Mouse (Mus musculus): Measurements from ENCODE around the gene Treml1. TPM values are rescaled to one million over a fixed set of nuclear protein-coding genes. Genes with fewer than 3 reads are reported as not detected.

The Treml1 gene
- polyA plus RNA-seq, 1 experiment from 2014 or later, result 18.8 TPM

GRCm38 (mm10) chr17:48324258-48324657 lies 35.5 kb upstream of the Treml1 start:
- no peak overlapping the region for H3K9ac ChIP-seq (replicated peaks)
- H3K9me3 ChIP-seq (ENCODE audit: low read length), result no peaks in the 10 kb centered on the region
- H3K4me1 ChIP-seq (ENCODE audit: insufficient read depth), result peaks cover 18% of the 10 kb centered on the region
- ATAC-seq (peak; percentile 70), DNase-seq (peak; percentile 57)
- H3K4me2 ChIP-seq (ENCODE audit: low read depth, low read length), result 0 out of 2 replicates have a peak overlapping the region, but pooled peaks have one; percentile 4
- no peaks in the 10 kb centered on the region; the same call in 1 of the 2 replicates for H3K36me3 ChIP-seq (replicated peaks; ENCODE audit: insufficient read depth, low read length)
- WGBS (ENCODE audit: insufficient replicate concordance), result 43% methylated on average over 5 of the region's 5 CpGs
- peak overlapping the region; percentile 74 for H3K27ac ChIP-seq (ENCODE audit: low read depth)
- no peaks in the 10 kb centered on the region for H3K27me3 ChIP-seq (ENCODE audit: insufficient read depth, low read length)
- no peak for TF ChIP-seq CTCF (IDR thresholded peaks at IDR 0.05; ENCODE audit: low read depth)
- TF ChIP-seq EP300 (IDR thresholded peaks at IDR 0.05; ENCODE audit: low read depth), result peak; percentile 41; the same call in 1 of the 2 replicates
- H3K4me3 ChIP-seq (ENCODE audit: low read depth, low read length), result no peak overlapping the region

GRCm38 (mm10) chr17:48325093-48325492 lies 34.6 kb upstream of the Treml1 start:
- TF ChIP-seq CTCF (IDR thresholded peaks at IDR 0.05; ENCODE audit: low read depth) (no peak), EP300 (IDR thresholded peaks at IDR 0.05; ENCODE audit: low read depth) (no peak)
- Histone ChIP-seq H3K4me2 (ENCODE audit: low read depth, low read length) (peak overlapping the region; percentile 22; the same call in 1 of the 2 replicates), H3K27ac (ENCODE audit: low read depth) (peak overlapping the region; percentile 51; the same call in 1 of the 2 replicates), H3K4me3 (ENCODE audit: low read depth, low read length) (no peak overlapping the region), H3K4me1 (ENCODE audit: insufficient read depth) (peaks cover 17% of the 10 kb centered on the region), H3K36me3 (replicated peaks; ENCODE audit: insufficient read depth, low read length) (no peaks in the 10 kb centered on the region), H3K27me3 (ENCODE audit: insufficient read depth, low read length) (no peaks in the 10 kb centered on the region), H3K9ac (replicated peaks) (no peak overlapping the region), H3K9me3 (ENCODE audit: low read length) (no peaks in the 10 kb centered on the region)
- ATAC-seq (no peak), DNase-seq (no peak)
- WGBS (ENCODE audit: insufficient replicate concordance), result 85% methylated on average over 6 of the region's 6 CpGs

- ATAC-seq (peak; percentile 10; the same call in 1 of the 2 replicates), DNase-seq (no peak)
- H3K4me1 ChIP-seq (ENCODE audit: insufficient read depth), result peaks cover 12% of the 10 kb centered on the region; the same call in 1 of the 2 replicates
- TF ChIP-seq CTCF (IDR thresholded peaks at IDR 0.05; ENCODE audit: low read depth), result no peak
- no peaks in the 10 kb centered on the region for H3K27me3 ChIP-seq (ENCODE audit: insufficient read depth, low read length)
- 63% methylated on average over 11 of the region's 11 CpGs for WGBS (ENCODE audit: insufficient replicate concordance)
- H3K9ac ChIP-seq (replicated peaks), result no peak overlapping the region
- H3K4me2 ChIP-seq (ENCODE audit: low read depth, low read length), result no peak overlapping the region
- no peaks in the 10 kb centered on the region for H3K9me3 ChIP-seq (ENCODE audit: low read length)
- H3K27ac ChIP-seq (ENCODE audit: low read depth), result no peak overlapping the region
- H3K36me3 ChIP-seq (replicated peaks; ENCODE audit: insufficient read depth, low read length), result no peaks in the 10 kb centered on the region
- H3K4me3 ChIP-seq (ENCODE audit: low read depth, low read length), result no peak overlapping the region
Measured at GRCm38 (mm10) chr17:48325638-48326037, 34.1 kb upstream of the Treml1 start.

- ATAC-seq (no peak), DNase-seq (no peak)
- 79% methylated on average over 4 of the region's 4 CpGs for WGBS (ENCODE audit: insufficient replicate concordance)
- Histone ChIP-seq H3K36me3 (replicated peaks; ENCODE audit: insufficient read depth, low read length) (no peaks in the 10 kb centered on the region), H3K4me1 (ENCODE audit: insufficient read depth) (peaks cover 12% of the 10 kb centered on the region; the same call in 1 of the 2 replicates), H3K9me3 (ENCODE audit: low read length) (no peaks in the 10 kb centered on the region), H3K4me2 (ENCODE audit: low read depth, low read length) (no peak overlapping the region), H3K27ac (ENCODE audit: low read depth) (no peak overlapping the region), H3K9ac (replicated peaks) (no peak overlapping the region), H3K4me3 (ENCODE audit: low read depth, low read length) (no peak overlapping the region), H3K27me3 (ENCODE audit: insufficient read depth, low read length) (no peaks in the 10 kb centered on the region)
- no peak for TF ChIP-seq EP300 (IDR thresholded peaks at IDR 0.05; ENCODE audit: low read depth)
- no peak for TF ChIP-seq CTCF (IDR thresholded peaks at IDR 0.05; ENCODE audit: low read depth)
Measured at GRCm38 (mm10) chr17:48326656-48327055, 33.1 kb upstream of the Treml1 start.

- Histone ChIP-seq H3K4me1 (ENCODE audit: insufficient read depth) (no peaks in the 10 kb centered on the region; the same call in 1 of the 2 replicates), H3K9me3 (ENCODE audit: low read length) (no peaks in the 10 kb centered on the region), H3K4me3 (ENCODE audit: low read depth, low read length) (no peak overlapping the region), H3K4me2 (ENCODE audit: low read depth, low read length) (no peak overlapping the region), H3K36me3 (replicated peaks; ENCODE audit: insufficient read depth, low read length) (no peaks in the 10 kb centered on the region), H3K27me3 (ENCODE audit: insufficient read depth, low read length) (no peaks in the 10 kb centered on the region), H3K9ac (replicated peaks) (no peak overlapping the region), H3K27ac (ENCODE audit: low read depth) (no peak overlapping the region)
- TF ChIP-seq EP300 (IDR thresholded peaks at IDR 0.05; ENCODE audit: low read depth) (no peak), CTCF (IDR thresholded peaks at IDR 0.05; ENCODE audit: low read depth) (no peak)
- no peak for ATAC-seq
- 70% methylated on average over 2 of the region's 2 CpGs for WGBS (ENCODE audit: insufficient replicate concordance)
- no peak for DNase-seq
Measured at GRCm38 (mm10) chr17:48332524-48332923, 27.2 kb upstream of the Treml1 start.

- Histone ChIP-seq H3K4me1 (ENCODE audit: insufficient read depth) (no peaks in the 10 kb centered on the region; the same call in 1 of the 2 replicates), H3K4me3 (ENCODE audit: low read depth, low read length) (no peak overlapping the region), H3K9ac (replicated peaks) (no peak overlapping the region), H3K4me2 (ENCODE audit: low read depth, low read length) (no peak overlapping the region), H3K36me3 (replicated peaks; ENCODE audit: insufficient read depth, low read length) (no peaks in the 10 kb centered on the region), H3K27ac (ENCODE audit: low read depth) (no peak overlapping the region), H3K27me3 (ENCODE audit: insufficient read depth, low read length) (no peaks in the 10 kb centered on the region), H3K9me3 (ENCODE audit: low read length) (no peaks in the 10 kb centered on the region)
- DNase-seq (no peak), ATAC-seq (no peak)
- 84% methylated on average over 4 of the region's 4 CpGs for WGBS (ENCODE audit: insufficient replicate concordance)
- TF ChIP-seq EP300 (IDR thresholded peaks at IDR 0.05; ENCODE audit: low read depth) (no peak), CTCF (IDR thresholded peaks at IDR 0.05; ENCODE audit: low read depth) (no peak)
Measured at GRCm38 (mm10) chr17:48334186-48334585, 25.5 kb upstream of the Treml1 start.
